Mouse (Mus musculus) neural tube, embryonic 15.5 days (tissue): ENCODE measurements around the gene Pparg. TPM values are rescaled to one million over a fixed set of nuclear protein-coding genes. Genes with fewer than 3 reads are reported as not detected.

Experiments used
- ATAC-seq: fragments of 200-750 bp; cut with Nextera tagmentation; 2 replicates; pipeline ENCODE4 v1.8.0; 2017; ENCODE audit warnings: mild to moderate bottlenecking, moderate TSS enrichment, moderate library complexity; ENCODE audit not compliant: low FRiP score
- H3K27ac ChIP-seq: fragments of 300-500 bp; sonication (generic); replicated peaks from 2 replicates; pipeline ENCODE4 v1.5.1; 2015; ENCODE audit warnings: mild to moderate bottlenecking, inconsistent platforms
- H3K27me3 ChIP-seq: fragments of 300-500 bp; sonication (generic); replicated peaks from 2 replicates; pipeline ENCODE4 v1.6.1; 2015; ENCODE audit warnings: inconsistent platforms
- H3K36me3 ChIP-seq: fragments of 300-500 bp; sonication (generic); 2 replicates; pipeline ENCODE4 v1.6.1; 2015; ENCODE audit warnings: inconsistent platforms
- H3K4me1 ChIP-seq: fragments of 300-500 bp; sonication (generic); 2 replicates; pipeline ENCODE4 v1.6.1; 2015; ENCODE audit warnings: inconsistent platforms
- H3K4me2 ChIP-seq: fragments of 300-500 bp; sonication (generic); 2 replicates; pipeline ENCODE4 v1.6.1; 2015; ENCODE audit warnings: inconsistent platforms, mild to moderate bottlenecking, moderate library complexity
- H3K4me3 ChIP-seq: fragments of 300-500 bp; sonication (generic); replicated peaks from 2 replicates; pipeline ENCODE4 v1.5.1; 2015; ENCODE audit warnings: mild to moderate bottlenecking, inconsistent platforms
- H3K9ac ChIP-seq: fragments of 300-500 bp; sonication (generic); replicated peaks from 2 replicates; pipeline ENCODE4 v1.6.1; 2015; ENCODE audit warnings: mild to moderate bottlenecking, inconsistent platforms
- H3K9me3 ChIP-seq: fragments of 300-500 bp; sonication (generic); replicated peaks from 2 replicates; pipeline ENCODE4 v1.6.1; 2016; ENCODE audit warnings: inconsistent platforms
- WGBS: fragments of 180-500 bp; shearing (Covaris S2); methylation state at CpG from one replicate; pipeline ENCODE4 v1.1.7; 2015; ENCODE audit warnings: mixed read lengths; 5-methylcytosine and 5-hydroxymethylcytosine counted together
- polyA plus RNA-seq: library from polyadenylated mRNA; unstranded; fragments of >200 nt; fragmentation: Nextera tagmentation; extraction: Ambion mirVana; gene quantifications from 2 replicates; pipeline ENCODE4 v1.2.1, GENCODE M21; 2015

Pparg gene
- 0.56 and 3.3 TPM in 2 replicates for polyA plus RNA-seq

GRCm38 (mm10) chr6:115360776-115361605, at the start of gene Pparg:
Pparg (plus strand) TSS chr6:115360951.
- no peak within 1 kb of the TSS for H3K27ac ChIP-seq
- no peaks in the 10 kb centered on the region for H3K9me3 ChIP-seq
- peak within 1 kb of the TSS; percentile 53 for H3K4me3 ChIP-seq
- peak within 1 kb of the TSS; percentile 69 for H3K9ac ChIP-seq
- peaks cover 20% of the 10 kb centered on the region for H3K27me3 ChIP-seq
- under 1% methylated on average over 60 of the region's 76 CpGs for WGBS
- H3K4me1 ChIP-seq, result peaks cover 11% of the 10 kb centered on the region
- no peaks in the 10 kb centered on the region for H3K36me3 ChIP-seq
- H3K4me2 ChIP-seq, result peak within 1 kb of the TSS; percentile 98
- peak; percentile 74 for ATAC-seq

DNA sequence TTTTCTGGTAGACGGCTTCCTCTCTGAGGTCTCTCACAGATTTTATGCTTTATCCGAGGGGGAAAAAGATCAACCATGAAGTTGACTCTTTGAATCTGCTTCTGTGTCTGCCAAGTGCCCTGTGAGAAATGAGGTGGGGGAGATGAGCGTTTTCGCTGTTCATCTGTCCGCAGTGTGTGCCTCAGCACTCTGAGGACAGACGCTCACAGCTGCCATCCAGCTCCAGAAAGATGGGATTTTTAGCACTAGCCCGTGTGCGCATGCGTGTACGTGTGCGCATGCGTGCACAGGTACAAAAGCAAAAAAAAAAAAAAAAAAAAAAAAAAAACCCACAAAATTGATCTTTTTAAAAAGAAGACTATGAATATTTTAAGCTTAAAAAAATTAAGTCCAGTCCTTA, 48.0 kb upstream of the Pparg start:
- ATAC-seq, result no peak
- no peaks in the 10 kb centered on the region for H3K9me3 ChIP-seq
- no peak overlapping the region for H3K9ac ChIP-seq
- no peaks in the 10 kb centered on the region for H3K4me1 ChIP-seq
- no peaks in the 10 kb centered on the region for H3K36me3 ChIP-seq
- WGBS, result 56% methylated on average over 12 of the region's 12 CpGs
- peak overlapping the region; percentile 32 for H3K4me2 ChIP-seq
- H3K4me3 ChIP-seq, result peak overlapping the region; percentile 15; the same call in 1 of the 2 replicates
- no peaks in the 10 kb centered on the region for H3K27me3 ChIP-seq
- H3K27ac ChIP-seq, result peak overlapping the region; percentile 49; the same call in 1 of the 2 replicates

GRCm38 (mm10) chr6:115313235-115313738, 47.5 kb upstream of the Pparg start:
- H3K36me3 ChIP-seq, result no peaks in the 10 kb centered on the region
- no peaks in the 10 kb centered on the region for H3K27me3 ChIP-seq
- no peaks in the 10 kb centered on the region for H3K9me3 ChIP-seq
- H3K9ac ChIP-seq, result no peak overlapping the region
- peak overlapping the region; percentile 13 for H3K4me2 ChIP-seq
- H3K4me3 ChIP-seq, result no peak overlapping the region
- no peaks in the 10 kb centered on the region for H3K4me1 ChIP-seq
- WGBS, result 69% methylated on average over 9 of the region's 9 CpGs
- ATAC-seq, result no peak
- no peak overlapping the region for H3K27ac ChIP-seq

- ATAC-seq, result no peak
- H3K36me3 ChIP-seq, result no peaks in the 10 kb centered on the region
- H3K27me3 ChIP-seq, result no peaks in the 10 kb centered on the region
- H3K4me1 ChIP-seq, result no peaks in the 10 kb centered on the region
- no peaks in the 10 kb centered on the region for H3K9me3 ChIP-seq
- no peak overlapping the region for H3K4me2 ChIP-seq
- H3K9ac ChIP-seq, result no peak overlapping the region
- no peak overlapping the region for H3K27ac ChIP-seq
- WGBS, result 65% methylated on average over 7 of the region's 7 CpGs
- no peak overlapping the region for H3K4me3 ChIP-seq
These were observed 46.8 kb upstream of the Pparg start for GRCm38 (mm10) chr6:115313910-115314309.

DNA sequence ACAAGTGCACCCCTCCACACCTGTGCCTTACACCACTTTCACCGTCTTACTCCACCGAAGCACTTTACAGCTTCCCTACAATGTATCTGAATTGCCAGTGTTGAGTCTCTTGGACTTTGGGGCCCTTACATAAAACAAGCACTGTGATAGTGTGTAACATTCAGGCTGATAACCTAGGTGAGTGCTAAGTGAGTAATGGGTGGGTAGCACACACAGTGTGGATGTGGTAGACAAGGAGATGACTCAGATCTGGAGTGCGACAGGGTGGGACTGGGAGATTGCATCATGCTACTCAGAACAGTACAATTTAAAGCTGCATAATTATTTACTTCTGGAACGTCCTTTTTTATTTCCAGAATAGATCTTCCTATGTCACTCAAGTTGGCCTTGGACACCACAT, 45.0 kb upstream of the Pparg start:
- H3K4me3 ChIP-seq, result no peak overlapping the region
- H3K27ac ChIP-seq, result no peak overlapping the region
- no peaks in the 10 kb centered on the region for H3K36me3 ChIP-seq
- H3K27me3 ChIP-seq, result no peaks in the 10 kb centered on the region
- H3K9me3 ChIP-seq, result no peaks in the 10 kb centered on the region
- ATAC-seq, result no peak
- 79% methylated on average over 4 of the region's 4 CpGs for WGBS
- H3K9ac ChIP-seq, result no peak overlapping the region
- no peaks in the 10 kb centered on the region for H3K4me1 ChIP-seq
- H3K4me2 ChIP-seq, result no peak overlapping the region

DNA sequence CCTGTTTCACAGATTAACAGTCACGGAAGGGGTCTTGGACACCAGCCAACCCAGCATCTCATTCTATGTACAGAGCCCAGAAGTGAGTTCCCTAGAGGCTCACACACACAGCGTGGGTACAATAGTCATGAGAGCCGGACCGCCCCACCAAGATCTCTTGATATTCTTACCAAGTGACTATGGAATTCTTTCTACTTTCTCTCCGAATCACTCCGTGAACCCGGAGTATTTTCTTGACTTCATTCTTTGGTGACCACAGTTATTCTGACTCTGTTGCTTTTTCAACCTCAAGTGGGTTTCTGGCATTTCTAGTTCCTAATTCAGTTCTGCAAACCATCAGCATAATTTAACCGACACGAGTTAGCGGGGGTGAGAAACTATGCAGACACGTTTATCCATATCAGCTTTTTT, 43.9 kb upstream of the Pparg start:
- no peak overlapping the region for H3K4me3 ChIP-seq
- H3K27me3 ChIP-seq, result no peaks in the 10 kb centered on the region
- no peaks in the 10 kb centered on the region for H3K36me3 ChIP-seq
- ATAC-seq, result no peak
- H3K4me2 ChIP-seq, result no peak overlapping the region
- WGBS, result 66% methylated on average over 11 of the region's 11 CpGs
- no peak overlapping the region for H3K9ac ChIP-seq
- H3K9me3 ChIP-seq, result no peaks in the 10 kb centered on the region
- no peaks in the 10 kb centered on the region for H3K4me1 ChIP-seq
- H3K27ac ChIP-seq, result no peak overlapping the region

DNA sequence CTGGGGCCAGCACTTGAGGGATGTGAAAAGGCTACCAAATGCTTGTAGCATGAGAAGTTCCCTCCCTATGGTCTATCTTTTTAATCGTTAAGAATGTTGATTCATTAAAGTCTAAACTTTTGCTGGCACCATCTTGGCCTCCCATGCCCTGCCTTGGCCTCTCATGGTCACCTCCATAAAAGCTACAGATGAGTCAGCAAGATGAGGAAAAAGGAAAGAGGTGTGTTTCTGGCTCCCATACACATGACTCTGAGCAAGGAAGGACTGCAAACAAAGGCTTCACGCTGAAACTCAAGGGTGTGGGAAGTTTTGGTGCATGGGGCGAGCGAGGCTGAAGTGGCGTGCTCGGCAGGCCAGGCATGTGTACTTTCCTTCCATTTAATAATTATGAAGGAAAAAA, 41.9 kb upstream of the Pparg start:
- Histone ChIP-seq H3K9me3 (no peaks in the 10 kb centered on the region), H3K4me2 (no peak overlapping the region), H3K27me3 (no peaks in the 10 kb centered on the region), H3K27ac (no peak overlapping the region), H3K36me3 (no peaks in the 10 kb centered on the region), H3K4me3 (no peak overlapping the region), H3K4me1 (peaks cover 4% of the 10 kb centered on the region; the same call in 1 of the 2 replicates), H3K9ac (no peak overlapping the region)
- 94% methylated on average over 6 of the region's 6 CpGs for WGBS
- ATAC-seq, result no peak

GRCm38 (mm10) chr6:115319686-115320085, 41.1 kb upstream of the Pparg start:
- Histone ChIP-seq H3K27ac (no peak overlapping the region), H3K4me2 (no peak overlapping the region), H3K36me3 (no peaks in the 10 kb centered on the region), H3K4me3 (no peak overlapping the region), H3K4me1 (peaks cover 4% of the 10 kb centered on the region; the same call in 1 of the 2 replicates), H3K9ac (no peak overlapping the region), H3K9me3 (no peaks in the 10 kb centered on the region), H3K27me3 (no peaks in the 10 kb centered on the region)
- 93% methylated on average over 4 of the region's 4 CpGs for WGBS
- no peak for ATAC-seq

DNA sequence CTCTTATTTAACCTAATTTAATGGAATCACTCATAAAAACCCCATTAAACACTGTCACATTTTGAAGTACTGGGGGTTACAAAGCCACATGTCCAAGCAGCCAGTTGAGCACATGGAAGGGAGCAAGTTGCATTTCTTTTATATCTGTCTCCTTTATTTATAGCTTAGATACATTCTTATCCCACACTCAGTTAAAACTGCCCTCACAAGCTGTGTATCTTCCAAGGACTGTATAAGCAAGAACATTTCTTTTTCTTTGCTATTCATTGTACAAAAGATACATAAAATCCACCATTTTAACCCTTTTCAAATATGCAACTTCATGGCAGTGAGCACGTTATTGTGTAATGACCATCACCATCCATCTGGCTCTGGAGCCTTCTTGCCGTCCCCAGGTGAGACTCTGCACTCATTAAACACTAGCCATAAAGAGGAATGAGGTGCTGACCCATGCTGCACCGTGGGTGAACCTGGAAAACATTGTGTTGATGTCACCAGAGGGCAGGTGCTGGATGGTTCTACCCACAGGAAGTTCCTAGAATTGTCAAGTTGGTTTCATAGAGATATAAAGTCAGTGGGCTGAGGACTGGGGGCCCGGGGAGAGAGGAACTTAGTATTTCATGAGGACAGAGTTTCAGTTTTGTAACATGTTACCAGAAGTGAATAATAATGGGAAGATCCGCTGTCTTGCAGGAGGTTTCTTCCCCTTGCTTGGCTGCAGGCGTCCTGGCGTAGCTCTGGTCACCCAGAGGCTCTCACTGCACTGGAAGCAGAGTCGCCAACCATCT, 39.6 kb upstream of the Pparg start:
- H3K36me3 ChIP-seq, result no peaks in the 10 kb centered on the region
- H3K9me3 ChIP-seq, result no peaks in the 10 kb centered on the region
- H3K27ac ChIP-seq, result no peak overlapping the region
- peaks cover 4% of the 10 kb centered on the region; the same call in 1 of the 2 replicates for H3K4me1 ChIP-seq
- H3K4me2 ChIP-seq, result no peak overlapping the region
- 81% methylated on average over 8 of the region's 8 CpGs for WGBS
- ATAC-seq, result no peak
- no peak overlapping the region for H3K9ac ChIP-seq
- H3K27me3 ChIP-seq, result no peaks in the 10 kb centered on the region
- H3K4me3 ChIP-seq, result no peak overlapping the region

- no peaks in the 10 kb centered on the region for H3K36me3 ChIP-seq
- H3K4me2 ChIP-seq, result no peak overlapping the region
- no peak overlapping the region for H3K9ac ChIP-seq
- WGBS, result 47% methylated on average over 6 of the region's 6 CpGs
- no peak for ATAC-seq
- no peaks in the 10 kb centered on the region for H3K27me3 ChIP-seq
- H3K27ac ChIP-seq, result no peak overlapping the region
- no peaks in the 10 kb centered on the region for H3K9me3 ChIP-seq
- no peak overlapping the region for H3K4me3 ChIP-seq
- H3K4me1 ChIP-seq, result peaks cover 4% of the 10 kb centered on the region; the same call in 1 of the 2 replicates
These were observed 38.8 kb upstream of the Pparg start for GRCm38 (mm10) chr6:115321883-115322351.

DNA sequence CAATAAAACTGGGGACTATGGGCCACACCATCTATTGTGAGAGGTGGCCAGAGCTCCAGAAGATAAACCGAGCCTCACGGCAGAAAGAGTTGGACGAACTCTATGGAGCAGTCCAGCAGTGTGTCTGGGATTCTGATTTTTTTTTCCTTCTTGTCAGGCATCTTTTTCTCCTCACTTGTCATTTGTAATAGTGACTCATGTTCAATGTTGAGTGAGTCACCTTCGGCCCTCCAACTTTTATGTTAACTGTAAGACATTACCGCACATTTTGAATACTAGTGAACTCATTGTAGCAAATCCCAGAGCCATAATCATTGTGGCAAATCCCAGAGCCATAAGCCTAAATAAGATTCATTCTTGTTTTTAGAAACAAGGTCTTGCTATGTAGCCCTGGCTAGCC, 37.8 kb upstream of the Pparg start:
- no peak overlapping the region for H3K27ac ChIP-seq
- WGBS, result 87% methylated on average over 5 of the region's 5 CpGs
- no peaks in the 10 kb centered on the region for H3K36me3 ChIP-seq
- no peak overlapping the region for H3K9ac ChIP-seq
- no peaks in the 10 kb centered on the region for H3K27me3 ChIP-seq
- 0 out of 2 replicates have a peak, but pooled peaks cover 2% of the 10 kb centered on the region for H3K9me3 ChIP-seq
- H3K4me2 ChIP-seq, result no peak overlapping the region
- ATAC-seq, result no peak
- no peak overlapping the region for H3K4me3 ChIP-seq
- peaks cover 4% of the 10 kb centered on the region; the same call in 1 of the 2 replicates for H3K4me1 ChIP-seq
